Mouse (Mus musculus) E14TG2a.4 (cell line): Measurements from ENCODE around the gene Nr1h2.

Source experiments
- H3K27me3 ChIP-seq: 2 replicates; pipeline ENCODE4 v1.6.1; 2014; ENCODE audit warnings: low read length, control low read depth; ENCODE audit not compliant: insufficient read depth
- H3K36me3 ChIP-seq: 2 replicates; pipeline ENCODE4 v1.6.1; 2014; ENCODE audit warnings: low read length, control low read depth; ENCODE audit not compliant: insufficient read depth
- H3K4me1 ChIP-seq: replicated peaks from 2 replicates; pipeline ENCODE4 v1.6.1; 2014; ENCODE audit warnings: low read depth, low read length, control low read depth
- H3K4me3 ChIP-seq: replicated peaks from 2 replicates; pipeline ENCODE4 v1.5.1; 2014; ENCODE audit warnings: mild to moderate bottlenecking, low read length
- H3K9me3 ChIP-seq: 2 replicates; pipeline ENCODE4 v1.6.1; 2014; ENCODE audit warnings: low read length, control low read depth
- CTCF ChIP-seq: conservative IDR thresholded peaks from 2 replicates; pipeline ENCODE4 v1.5.1; 2014; ENCODE audit warnings: low read length
- NANOG ChIP-seq: IDR thresholded peaks from 2 replicates; pipeline ENCODE4 v1.6.1; 2014; ENCODE audit warnings: borderline replicate concordance, low read length, mixed read lengths
- POU5F1 ChIP-seq: IDR thresholded peaks from 2 replicates; pipeline ENCODE4 v1.6.1; 2014; ENCODE audit warnings: low read length, borderline replicate concordance

Nr1h2 gene

GRCm38 (mm10) chr7:44595131-44595561 is 41.4 kb upstream of the Nr1h2 start:
- Histone ChIP-seq H3K4me1 (peaks cover 84% of the 10 kb centered on the region), H3K9me3 (no peaks in the 10 kb centered on the region), H3K36me3 (peaks cover 70% of the 10 kb centered on the region), H3K27me3 (peaks cover 10% of the 10 kb centered on the region), H3K4me3 (peak overlapping the region; percentile 93; the same call in 1 of the 2 replicates)
- TF ChIP-seq NANOG (no peak), CTCF (no peak), POU5F1 (no peak)

- H3K36me3 ChIP-seq: peaks cover 62% of the 10 kb centered on the region
- peak overlapping the region; percentile 93 for H3K4me3 ChIP-seq
- H3K9me3 ChIP-seq: no peaks in the 10 kb centered on the region
- peaks cover 84% of the 10 kb centered on the region for H3K4me1 ChIP-seq
- H3K27me3 ChIP-seq: peaks cover 10% of the 10 kb centered on the region
- TF ChIP-seq POU5F1 (no peak), NANOG (no peak), CTCF (no peak)
Measured at GRCm38 (mm10) chr7:44594291-44594690, 40.5 kb upstream of the Nr1h2 start.

GRCm38 (mm10) chr7:44593775-44594174 is 40.0 kb upstream of the Nr1h2 start:
- Histone ChIP-seq H3K9me3 (no peaks in the 10 kb centered on the region), H3K27me3 (peaks cover 10% of the 10 kb centered on the region), H3K36me3 (peaks cover 57% of the 10 kb centered on the region), H3K4me1 (peaks cover 81% of the 10 kb centered on the region), H3K4me3 (peak overlapping the region; percentile 93)
- no peak for TF ChIP-seq CTCF
- TF ChIP-seq POU5F1: no peak
- TF ChIP-seq NANOG: no peak

GRCm38 (mm10) chr7:44593051-44593450 is 39.3 kb upstream of the Nr1h2 start:
- TF ChIP-seq NANOG: no peak
- no peak for TF ChIP-seq CTCF
- no peak for TF ChIP-seq POU5F1
- Histone ChIP-seq H3K36me3 (peaks cover 49% of the 10 kb centered on the region), H3K27me3 (peaks cover 17% of the 10 kb centered on the region), H3K9me3 (no peaks in the 10 kb centered on the region), H3K4me1 (peaks cover 81% of the 10 kb centered on the region), H3K4me3 (peak overlapping the region; percentile 93)

- peaks cover 28% of the 10 kb centered on the region for H3K27me3 ChIP-seq
- peak overlapping the region; percentile 93 for H3K4me3 ChIP-seq
- TF ChIP-seq CTCF (no peak), POU5F1 (no peak), NANOG (no peak)
- H3K4me1 ChIP-seq: peaks cover 80% of the 10 kb centered on the region
- peaks cover 34% of the 10 kb centered on the region for H3K36me3 ChIP-seq
- H3K9me3 ChIP-seq: no peaks in the 10 kb centered on the region
Measured at GRCm38 (mm10) chr7:44591348-44592116, 37.8 kb upstream of the Nr1h2 start.

GRCm38 (mm10) chr7:44590402-44591347 is 36.9 kb upstream of the Nr1h2 start, which contains the start of gene Kcnc3:
Gene Kcnc3, plus strand, starts transcription at chr7:44590664.
- H3K4me1 ChIP-seq: peaks cover 77% of the 10 kb centered on the region
- no peaks in the 10 kb centered on the region for H3K9me3 ChIP-seq
- H3K4me3 ChIP-seq: peak within 1 kb of the TSS; percentile 93
- TF ChIP-seq CTCF (no peak), NANOG (no peak), POU5F1 (no peak)
- H3K27me3 ChIP-seq: peaks cover 32% of the 10 kb centered on the region
- H3K36me3 ChIP-seq: peaks cover 26% of the 10 kb centered on the region

GRCm38 (mm10) chr7:44589946-44590345 is 36.2 kb upstream of the Nr1h2 start:
- no peaks in the 10 kb centered on the region for H3K9me3 ChIP-seq
- H3K36me3 ChIP-seq: peaks cover 26% of the 10 kb centered on the region
- peaks cover 38% of the 10 kb centered on the region for H3K27me3 ChIP-seq
- H3K4me3 ChIP-seq: peak overlapping the region; percentile 77
- TF ChIP-seq CTCF (no peak), NANOG (no peak), POU5F1 (no peak)
- peaks cover 70% of the 10 kb centered on the region for H3K4me1 ChIP-seq

GRCm38 (mm10) chr7:44589149-44589548 is 35.4 kb upstream of the Nr1h2 start:
- peaks cover 65% of the 10 kb centered on the region for H3K4me1 ChIP-seq

More at GRCm38 (mm10) chr7:44589149-44589548, 35.4 kb upstream of the Nr1h2 start:
- Histone ChIP-seq H3K27me3 (peaks cover 38% of the 10 kb centered on the region), H3K9me3 (no peaks in the 10 kb centered on the region), H3K36me3 (peaks cover 19% of the 10 kb centered on the region), H3K4me3 (peak overlapping the region; percentile 77)
- TF ChIP-seq POU5F1: no peak
